Mouse (Mus musculus): ENCODE results near the gene Wbp4. TPM values are rescaled to one million over a fixed set of nuclear protein-coding genes. Genes with fewer than 3 reads are reported as not detected.
A peak's percentile ranks its signal among the peaks of the same experiment; 100 is the strongest.
"Not testable (repeated sequence)": the region's sequence is repeated elsewhere in the genome, so short reads cannot be mapped to it uniquely, and the experiment has no call there.

Gene Wbp4
- polyA plus RNA-seq (2015; fragmentation: Nextera tagmentation; extraction: Ambion mirVana): 42.2 and 42.5 TPM in 2 replicates

DNA sequence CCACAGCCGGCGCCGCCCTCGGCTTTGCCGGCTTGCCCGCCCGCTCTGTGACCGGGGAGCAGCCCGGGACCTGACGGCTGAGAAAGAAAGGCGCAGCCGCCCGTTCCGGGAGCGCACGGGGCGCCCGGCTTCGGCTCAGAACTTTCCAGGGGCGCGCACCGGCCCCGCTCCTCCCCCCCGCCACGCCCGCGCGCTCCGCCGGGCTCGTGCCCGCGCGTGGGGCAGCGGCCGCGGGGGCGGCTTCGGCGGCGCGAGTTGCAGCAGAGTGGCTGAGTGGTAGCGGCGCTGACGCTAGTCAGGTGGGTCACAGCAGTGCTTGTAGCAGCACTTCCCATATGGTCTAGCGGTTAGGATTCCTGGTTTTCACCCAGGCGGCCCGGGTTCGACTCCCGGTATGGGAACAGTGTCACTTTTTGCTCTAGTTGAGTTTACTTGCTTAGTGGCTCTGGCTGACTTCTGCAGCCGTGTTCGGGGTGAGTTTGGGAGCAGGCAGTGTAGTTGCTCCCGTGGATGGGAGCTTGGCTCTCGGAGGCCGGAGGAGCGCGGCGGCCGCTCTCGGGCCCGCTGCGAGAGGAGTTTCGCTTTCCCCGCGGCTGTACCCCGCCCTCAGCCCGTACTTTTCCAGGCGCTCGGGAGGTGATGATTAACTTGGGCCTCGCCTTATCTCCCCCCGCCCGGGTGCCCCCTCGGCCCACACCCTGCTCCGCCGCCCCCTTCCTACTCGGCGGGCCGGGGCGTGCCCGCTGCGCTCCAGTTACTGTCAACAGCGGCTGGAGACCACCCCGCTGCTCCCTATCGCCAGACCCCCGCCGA, at the start of gene Wbp4:
TSS of gene Wbp4 (minus strand) at position 182 of the 813 bp plus-strand sequence.
- Histone ChIP-seq H3K4me2 (ENCODE audit: low read length) (peak within 1 kb of the TSS; percentile 74), H3K4me3 (replicated peaks; ENCODE audit: low read length) (peak within 1 kb of the TSS; percentile 99), H3K27me3 (replicated peaks; ENCODE audit: control insufficient read depth, insufficient read depth, low read length) (no peaks in the 10 kb centered on the region), H3K9me3 (ENCODE audit: control insufficient read depth, low read length) (no peaks in the 10 kb centered on the region), H3K9ac (replicated peaks; ENCODE audit: low read depth, low read length) (peak within 1 kb of the TSS; percentile 96), H3K4me1 (replicated peaks; ENCODE audit: control insufficient read depth, insufficient read depth, low read length) (peaks cover 27% of the 10 kb centered on the region), H3K36me3 (ENCODE audit: control insufficient read depth, insufficient read depth) (peaks cover 4% of the 10 kb centered on the region), H3K27ac (ENCODE audit: low read length) (peak within 1 kb of the TSS; percentile 100)
- under 1% methylated on average over 72 of the region's 86 CpGs for WGBS
- peak; percentile 95 for ATAC-seq

DNA sequence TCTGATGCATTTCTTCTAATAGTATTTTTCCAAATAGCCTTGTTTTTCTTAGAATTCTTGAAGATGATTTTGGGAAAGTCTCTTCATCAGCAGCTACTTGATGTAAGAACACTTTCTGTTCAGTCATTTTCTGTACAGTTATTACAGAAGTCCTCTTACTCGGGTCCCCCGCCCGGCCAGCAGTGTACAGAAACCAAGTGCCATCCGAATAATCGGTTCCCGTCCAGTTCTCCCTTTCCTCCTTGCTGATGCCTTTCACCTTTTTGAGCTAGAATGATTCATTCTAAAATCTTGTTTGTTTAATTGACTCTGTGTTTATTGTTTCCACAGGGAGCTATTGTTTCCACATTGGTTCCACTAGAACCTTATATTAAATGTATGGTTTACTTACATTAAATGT, 49.4 kb upstream of the Wbp4 start:
- Histone ChIP-seq H3K27ac (ENCODE audit: low read length) (no peak overlapping the region), H3K4me2 (ENCODE audit: low read length) (no peak overlapping the region), H3K27me3 (replicated peaks; ENCODE audit: control insufficient read depth, insufficient read depth, low read length) (no peaks in the 10 kb centered on the region), H3K9me3 (ENCODE audit: control insufficient read depth, low read length) (no peaks in the 10 kb centered on the region), H3K4me3 (replicated peaks; ENCODE audit: low read length) (no peak overlapping the region), H3K4me1 (replicated peaks; ENCODE audit: control insufficient read depth, insufficient read depth, low read length) (no peaks in the 10 kb centered on the region), H3K36me3 (ENCODE audit: control insufficient read depth, insufficient read depth) (no peaks in the 10 kb centered on the region), H3K9ac (replicated peaks; ENCODE audit: low read depth, low read length) (no peak overlapping the region)
- WGBS: 89% methylated on average over 6 of the region's 6 CpGs
- ATAC-seq: no peak

DNA sequence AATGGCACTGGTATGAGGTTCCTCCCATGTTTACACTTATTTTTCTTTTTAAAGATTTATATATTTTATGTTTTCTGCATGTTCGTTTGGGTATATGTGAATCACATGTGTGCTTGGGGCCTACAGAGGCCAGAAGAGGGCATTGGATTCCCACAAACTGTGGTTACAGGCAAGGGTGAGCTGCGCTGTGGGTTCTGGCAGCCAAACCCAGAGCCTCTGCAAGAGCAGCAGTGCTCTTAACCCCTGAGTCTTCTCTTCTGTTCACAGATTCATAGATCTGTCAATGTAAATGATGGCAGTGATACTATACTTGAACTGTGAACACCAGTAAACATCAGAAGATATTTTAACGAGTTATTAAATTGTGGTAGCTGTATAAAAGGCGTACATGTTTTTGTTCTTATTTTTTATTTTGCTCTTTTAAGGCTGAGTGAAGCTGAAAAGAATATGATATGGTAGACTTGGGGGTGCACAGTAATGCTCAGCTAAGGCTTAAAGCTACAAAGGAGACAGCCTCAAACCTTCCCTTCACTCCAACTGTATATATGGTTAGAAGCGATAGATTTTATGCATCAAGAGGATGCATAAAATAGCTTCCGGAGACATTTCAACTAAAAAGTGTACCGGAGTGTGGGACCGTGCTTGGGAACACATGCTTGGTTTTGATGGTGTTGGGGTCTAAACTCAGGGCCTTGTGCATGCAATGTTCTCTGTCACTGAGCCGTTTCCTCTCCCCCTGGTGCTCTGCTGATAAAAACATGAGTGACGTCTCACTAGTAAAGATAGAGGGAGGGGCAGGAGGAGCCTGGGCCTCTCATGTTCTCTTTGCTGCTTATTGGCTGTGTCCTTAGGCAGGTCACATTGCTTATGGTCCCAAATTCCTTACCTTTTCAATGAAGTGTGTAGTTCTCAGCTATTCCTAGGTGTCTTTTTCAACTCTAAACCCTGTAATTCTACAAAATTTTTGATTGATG, 48.5 kb upstream of the Wbp4 start:
- H3K4me2 ChIP-seq (ENCODE audit: low read length): no peak overlapping the region
- H3K9ac ChIP-seq (replicated peaks; ENCODE audit: low read depth, low read length): no peak overlapping the region
- H3K4me3 ChIP-seq (replicated peaks; ENCODE audit: low read length): no peak overlapping the region
- no peak overlapping the region for H3K27ac ChIP-seq (ENCODE audit: low read length)
- ATAC-seq: no peak
- WGBS: 87% methylated on average over 10 of the region's 10 CpGs
- H3K36me3 ChIP-seq (ENCODE audit: control insufficient read depth, insufficient read depth): no peaks in the 10 kb centered on the region
- no peaks in the 10 kb centered on the region for H3K27me3 ChIP-seq (replicated peaks; ENCODE audit: control insufficient read depth, insufficient read depth, low read length)
- H3K4me1 ChIP-seq (replicated peaks; ENCODE audit: control insufficient read depth, insufficient read depth, low read length): no peaks in the 10 kb centered on the region
- H3K9me3 ChIP-seq (ENCODE audit: control insufficient read depth, low read length): no peaks in the 10 kb centered on the region

- no peak for ATAC-seq
- 74% methylated on average over 6 of the region's 6 CpGs for WGBS
Measured at GRCm38 (mm10) chr14:79527704-79528103, 46.4 kb upstream of the Wbp4 start.

GRCm38 (mm10) chr14:79526106-79526505, 44.8 kb upstream of the Wbp4 start:
- not testable (repeated sequence) for H3K27ac ChIP-seq (ENCODE audit: low read length); H3K27me3 ChIP-seq (replicated peaks; ENCODE audit: control insufficient read depth, insufficient read depth, low read length); H3K9me3 ChIP-seq (ENCODE audit: control insufficient read depth, low read length); H3K4me2 ChIP-seq (ENCODE audit: low read length); H3K4me1 ChIP-seq (replicated peaks; ENCODE audit: control insufficient read depth, insufficient read depth, low read length); ATAC-seq; H3K36me3 ChIP-seq (ENCODE audit: control insufficient read depth, insufficient read depth); H3K9ac ChIP-seq (replicated peaks; ENCODE audit: low read depth, low read length); H3K4me3 ChIP-seq (replicated peaks; ENCODE audit: low read length)
- WGBS: 94% methylated on average over 12 of the region's 12 CpGs

More at GRCm38 (mm10) chr14:79527704-79528103, 46.4 kb upstream of the Wbp4 start:
- Histone ChIP-seq H3K9me3 (ENCODE audit: control insufficient read depth, low read length) (no peaks in the 10 kb centered on the region), H3K9ac (replicated peaks; ENCODE audit: low read depth, low read length) (no peak overlapping the region), H3K4me3 (replicated peaks; ENCODE audit: low read length) (no peak overlapping the region), H3K4me2 (ENCODE audit: low read length) (no peak overlapping the region), H3K36me3 (ENCODE audit: control insufficient read depth, insufficient read depth) (no peaks in the 10 kb centered on the region), H3K4me1 (replicated peaks; ENCODE audit: control insufficient read depth, insufficient read depth, low read length) (no peaks in the 10 kb centered on the region), H3K27ac (ENCODE audit: low read length) (no peak overlapping the region), H3K27me3 (replicated peaks; ENCODE audit: control insufficient read depth, insufficient read depth, low read length) (no peaks in the 10 kb centered on the region)

DNA sequence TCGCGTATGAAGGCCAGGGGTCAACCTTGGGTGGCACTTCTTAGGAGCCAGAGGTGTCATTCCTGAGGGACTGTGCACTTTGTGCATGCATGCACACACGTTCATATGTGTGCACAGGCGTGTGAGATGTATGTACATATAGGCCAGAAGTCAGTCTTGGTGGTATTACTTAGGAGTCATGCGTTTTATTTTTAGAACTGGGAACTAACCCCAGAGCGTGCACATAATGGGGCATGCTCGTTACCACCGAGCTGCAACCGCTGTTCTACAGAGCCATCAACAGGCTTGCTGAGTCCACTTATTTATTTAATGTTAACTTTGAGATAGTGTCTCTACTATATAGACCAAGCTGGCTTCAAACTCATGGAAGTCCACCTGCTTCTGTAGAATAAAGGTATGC, 41.1 kb upstream of the Wbp4 start:
- H3K9me3 ChIP-seq (ENCODE audit: control insufficient read depth, low read length): no peaks in the 10 kb centered on the region
- H3K4me2 ChIP-seq (ENCODE audit: low read length): no peak overlapping the region
- H3K36me3 ChIP-seq (ENCODE audit: control insufficient read depth, insufficient read depth): no peaks in the 10 kb centered on the region
- 83% methylated on average over 9 of the region's 9 CpGs for WGBS
- no peak overlapping the region for H3K27ac ChIP-seq (ENCODE audit: low read length)
- no peaks in the 10 kb centered on the region for H3K27me3 ChIP-seq (replicated peaks; ENCODE audit: control insufficient read depth, insufficient read depth, low read length)
- no peak overlapping the region for H3K9ac ChIP-seq (replicated peaks; ENCODE audit: low read depth, low read length)
- no peak for ATAC-seq
- H3K4me1 ChIP-seq (replicated peaks; ENCODE audit: control insufficient read depth, insufficient read depth, low read length): 0 out of 2 replicates have a peak, but pooled peaks cover 3% of the 10 kb centered on the region
- no peak overlapping the region for H3K4me3 ChIP-seq (replicated peaks; ENCODE audit: low read length)

GRCm38 (mm10) chr14:79521471-79522117, 40.3 kb upstream of the Wbp4 start:
- 84% methylated on average over 6 of the region's 6 CpGs for WGBS
- H3K4me2 ChIP-seq (ENCODE audit: low read length): no peak overlapping the region
- H3K36me3 ChIP-seq (ENCODE audit: control insufficient read depth, insufficient read depth): no peaks in the 10 kb centered on the region

DNA sequence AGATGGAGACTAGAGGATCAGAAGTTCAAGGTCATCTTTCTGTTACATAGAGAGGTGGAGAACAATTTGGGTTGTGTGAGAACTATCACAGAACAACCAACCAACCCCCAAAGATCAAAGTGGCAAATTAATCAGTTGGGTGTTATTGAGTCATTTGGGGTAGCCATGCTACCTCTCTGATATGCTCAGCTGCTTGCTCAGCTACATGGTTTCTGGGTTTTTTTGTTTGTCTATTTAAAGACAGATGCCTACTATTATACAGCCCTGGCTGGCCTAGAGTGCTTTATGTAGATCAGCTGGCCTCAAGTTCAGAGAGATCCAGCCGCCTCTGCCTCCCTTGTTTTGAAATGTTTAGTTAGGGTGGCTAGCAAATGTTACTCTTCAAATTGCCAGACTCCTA, 39.7 kb upstream of the Wbp4 start:
- H3K4me1 ChIP-seq (replicated peaks; ENCODE audit: control insufficient read depth, insufficient read depth, low read length): 0 out of 2 replicates have a peak, but pooled peaks cover 3% of the 10 kb centered on the region
- no peak overlapping the region for H3K4me2 ChIP-seq (ENCODE audit: low read length)
- no peaks in the 10 kb centered on the region for H3K9me3 ChIP-seq (ENCODE audit: control insufficient read depth, low read length)
- H3K36me3 ChIP-seq (ENCODE audit: control insufficient read depth, insufficient read depth): no peaks in the 10 kb centered on the region
- 79% methylated on average over 1 of the region's 1 CpGs for WGBS
- no peak overlapping the region for H3K27ac ChIP-seq (ENCODE audit: low read length)
- no peaks in the 10 kb centered on the region for H3K27me3 ChIP-seq (replicated peaks; ENCODE audit: control insufficient read depth, insufficient read depth, low read length)
- H3K4me3 ChIP-seq (replicated peaks; ENCODE audit: low read length): no peak overlapping the region
- no peak overlapping the region for H3K9ac ChIP-seq (replicated peaks; ENCODE audit: low read depth, low read length)
- no peak for ATAC-seq

More at GRCm38 (mm10) chr14:79521471-79522117, 40.3 kb upstream of the Wbp4 start:
- H3K9ac ChIP-seq (replicated peaks; ENCODE audit: low read depth, low read length): no peak overlapping the region
- no peak overlapping the region for H3K4me3 ChIP-seq (replicated peaks; ENCODE audit: low read length)
- H3K27me3 ChIP-seq (replicated peaks; ENCODE audit: control insufficient read depth, insufficient read depth, low read length): no peaks in the 10 kb centered on the region
- no peak for ATAC-seq
- 0 out of 2 replicates have a peak, but pooled peaks cover 3% of the 10 kb centered on the region for H3K4me1 ChIP-seq (replicated peaks; ENCODE audit: control insufficient read depth, insufficient read depth, low read length)
- no peak overlapping the region for H3K27ac ChIP-seq (ENCODE audit: low read length)
- H3K9me3 ChIP-seq (ENCODE audit: control insufficient read depth, low read length): no peaks in the 10 kb centered on the region

GRCm38 (mm10) chr14:79520612-79521011, 39.3 kb upstream of the Wbp4 start:
- H3K9ac ChIP-seq (replicated peaks; ENCODE audit: low read depth, low read length): no peak overlapping the region
- 0 out of 2 replicates have a peak, but pooled peaks cover 3% of the 10 kb centered on the region for H3K4me1 ChIP-seq (replicated peaks; ENCODE audit: control insufficient read depth, insufficient read depth, low read length)
- H3K4me3 ChIP-seq (replicated peaks; ENCODE audit: low read length): no peak overlapping the region
- ATAC-seq: no peak
- no peaks in the 10 kb centered on the region for H3K27me3 ChIP-seq (replicated peaks; ENCODE audit: control insufficient read depth, insufficient read depth, low read length)
- no peak overlapping the region for H3K27ac ChIP-seq (ENCODE audit: low read length)
- no peaks in the 10 kb centered on the region for H3K36me3 ChIP-seq (ENCODE audit: control insufficient read depth, insufficient read depth)
- no peaks in the 10 kb centered on the region for H3K9me3 ChIP-seq (ENCODE audit: control insufficient read depth, low read length)
- no peak overlapping the region for H3K4me2 ChIP-seq (ENCODE audit: low read length)

Data from forebrain, embryonic 16.5 days (tissue).